Mouse (Mus musculus) ES-E14 (cell line): ENCODE results near the gene Alox5ap.

Experiments used
- HCFC1 ChIP-seq: IDR thresholded peaks from 2 replicates; pipeline ENCODE4 v1.6.1; 2012; ENCODE audit warnings: low read length, inconsistent platforms, borderline replicate concordance; ENCODE audit not compliant: insufficient read depth
- ZC3H11A ChIP-seq: IDR thresholded peaks from 2 replicates; pipeline ENCODE4 v1.6.1; 2012; ENCODE audit warnings: low read depth, mild to moderate bottlenecking, inconsistent platforms, low read length, borderline replicate concordance

- no peak for TF ChIP-seq HCFC1
- TF ChIP-seq ZC3H11A, result no peak
Measured at GRCm38 (mm10) chr5:149333941-149334698, 69.6 kb downstream of the Alox5ap start.
